Mouse (Mus musculus) forebrain, postnatal 0 days (tissue): ENCODE measurements at regions not wholly inside any gene's neighbourhood (a gene's known extent, or its start where the extent isn't known, plus 50 kb on each side); places are given as distances from the start of the nearest gene placed in this dataset. TPM values are rescaled to one million over a fixed set of nuclear protein-coding genes. Genes with fewer than 3 reads are reported as not detected.

ENCODE experiments used
- ATAC-seq: fragments of 200-750 bp; cut with Nextera tagmentation; 2 replicates; pipeline ENCODE4 v1.8.0; 2017; ENCODE audit warnings: mild to moderate bottlenecking, moderate library complexity
- DNase-seq: peaks from one replicate; pipeline ENCODE4 v3.0.0-alpha.2; 2015
- H3K27ac ChIP-seq: fragments of 300-500 bp; sonication (generic); 2 replicates; pipeline ENCODE4 v1.5.1; 2014; ENCODE audit warnings: low read depth, mild to moderate bottlenecking, antibody characterized with exemption, low read length, moderate library complexity, mixed read lengths
- H3K27me3 ChIP-seq: fragments of 300-500 bp; sonication (generic); 2 replicates; pipeline ENCODE4 v1.6.1; 2014; ENCODE audit warnings: mild to moderate bottlenecking, low read length, mixed read lengths; ENCODE audit not compliant: insufficient read depth
- H3K36me3 ChIP-seq: fragments of 300-500 bp; sonication (generic); 2 replicates; pipeline ENCODE4 v1.6.1; 2014; ENCODE audit warnings: mild to moderate bottlenecking, moderate library complexity; ENCODE audit not compliant: insufficient read depth
- H3K4me1 ChIP-seq: fragments of 300-500 bp; sonication (generic); 2 replicates; pipeline ENCODE4 v1.6.1; 2014; ENCODE audit warnings: antibody characterized with exemption; ENCODE audit not compliant: insufficient read depth
- H3K4me2 ChIP-seq: fragments of 300-500 bp; sonication (generic); 2 replicates; pipeline ENCODE4 v1.6.1; 2014; ENCODE audit warnings: low read depth, mild to moderate bottlenecking, moderate library complexity
- H3K4me3 ChIP-seq: fragments of 300-500 bp; sonication (generic); 2 replicates; pipeline ENCODE4 v1.5.1; 2014; ENCODE audit warnings: low read depth, low read length, mixed read lengths
- H3K9ac ChIP-seq: fragments of 300-500 bp; sonication (generic); 2 replicates; pipeline ENCODE4 v1.6.1; 2014; ENCODE audit warnings: mild to moderate bottlenecking
- H3K9me3 ChIP-seq: fragments of 300-500 bp; sonication (generic); 2 replicates; pipeline ENCODE4 v1.6.1; 2016; ENCODE audit warnings: low read length
- CTCF ChIP-seq: sonication (generic); IDR thresholded peaks from 2 replicates; pipeline ENCODE4 v1.5.1; 2016; ENCODE audit warnings: antibody characterized with exemption, control low read depth, low read depth
- whole genome bisulfite sequencing: fragments of 180-500 bp; shearing (Covaris S2); extraction: QIAGEN DNeasy Blood & Tissue Kit; methylation state at CpG from one replicate; pipeline ENCODE4 v1.1.7; 2014; 5-methylcytosine and 5-hydroxymethylcytosine counted together
- microRNA counts: library from miRNA; unstranded; fragments of <30 nt; microRNA quantifications from one replicate; lab custom pipeline; 2015
- microRNA-seq, 2 experiments: library from miRNA; unstranded; fragments of <30 nt; microRNA quantifications; one replicate each; pipeline ENCODE4; 2016

- DNase-seq (no peak), ATAC-seq (no peak)
- Histone ChIP-seq H3K27ac (no peak overlapping the region), H3K4me3 (no peak overlapping the region), H3K4me2 (no peak overlapping the region), H3K9me3 (no peaks in the 10 kb centered on the region), H3K9ac (no peak overlapping the region), H3K4me1 (no peaks in the 10 kb centered on the region), H3K36me3 (no peaks in the 10 kb centered on the region), H3K27me3 (no peaks in the 10 kb centered on the region)
- WGBS = 88% methylated on average over 2 of the region's 2 CpGs
- no peak for TF ChIP-seq CTCF
Observed at GRCm38 (mm10) chr5:82869264-82869663, 485.7 kb downstream of the Tecrl start.

GRCm38 (mm10) chr5:82864347-82864746 lies 490.6 kb downstream of the Tecrl start:
- Histone ChIP-seq H3K4me1 (no peaks in the 10 kb centered on the region), H3K27me3 (no peaks in the 10 kb centered on the region), H3K9me3 (no peaks in the 10 kb centered on the region), H3K27ac (no peak overlapping the region), H3K36me3 (no peaks in the 10 kb centered on the region), H3K9ac (no peak overlapping the region), H3K4me3 (no peak overlapping the region), H3K4me2 (no peak overlapping the region)
- no peak for ATAC-seq
- WGBS = 93% methylated on average over 1 of the region's 1 CpGs
- no peak for TF ChIP-seq CTCF
- DNase-seq = no peak

DNA sequence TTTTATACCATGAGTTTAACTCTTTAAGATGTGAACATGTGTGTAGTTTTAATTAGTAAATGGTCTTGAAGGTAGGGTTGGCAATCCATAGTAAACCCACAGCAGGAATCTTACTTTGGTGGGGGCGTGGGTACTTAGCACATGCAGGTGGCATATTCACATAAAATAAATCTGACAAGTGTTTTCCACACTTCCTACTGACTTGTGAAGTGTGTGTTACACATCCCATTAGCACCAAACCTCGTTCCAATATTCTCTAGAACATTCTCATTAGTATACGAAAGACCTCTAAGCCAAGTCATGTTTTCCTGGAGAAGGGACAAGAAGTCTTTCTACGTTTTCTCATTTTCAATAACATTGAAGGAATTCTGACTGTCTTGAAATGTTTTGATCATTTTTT lies 529.7 kb downstream of the Tecrl start:
- 51% methylated on average over 4 of the region's 4 CpGs for WGBS
- Histone ChIP-seq H3K4me2 (no peak overlapping the region), H3K27me3 (no peaks in the 10 kb centered on the region), H3K9me3 (no peaks in the 10 kb centered on the region), H3K36me3 (no peaks in the 10 kb centered on the region), H3K27ac (no peak overlapping the region), H3K4me3 (no peak overlapping the region), H3K4me1 (no peaks in the 10 kb centered on the region), H3K9ac (no peak overlapping the region)
- TF ChIP-seq CTCF = no peak
- DNase-seq (peak; percentile 5), ATAC-seq (peak; percentile 64)

DNA sequence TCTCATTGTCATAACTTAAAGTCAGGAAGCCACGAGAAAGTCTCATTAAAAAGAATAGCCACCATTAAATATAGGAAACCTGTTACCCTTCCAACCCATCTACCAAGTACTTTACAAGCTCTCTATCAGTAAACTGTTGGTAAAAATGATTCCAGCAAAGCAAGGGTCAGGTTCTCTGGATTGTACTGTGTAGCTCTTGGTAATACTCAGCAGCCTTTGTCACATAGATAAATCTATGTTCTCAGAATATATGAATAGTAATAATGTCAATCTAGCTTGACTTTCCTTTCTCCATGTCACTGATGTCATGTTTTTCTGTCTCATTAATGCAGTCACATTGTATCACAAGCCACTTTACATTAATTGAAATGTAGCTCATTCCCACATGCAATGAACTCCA lies 561.8 kb downstream of the Tecrl start:
- Histone ChIP-seq H3K4me3 (no peak overlapping the region), H3K27me3 (no peaks in the 10 kb centered on the region), H3K9me3 (no peaks in the 10 kb centered on the region), H3K4me2 (no peak overlapping the region), H3K27ac (no peak overlapping the region), H3K36me3 (no peaks in the 10 kb centered on the region), H3K4me1 (no peaks in the 10 kb centered on the region), H3K9ac (no peak overlapping the region)
- no peak for DNase-seq
- TF ChIP-seq CTCF = no peak
- no peak for ATAC-seq
- 94% methylated on average over 1 of the region's 1 CpGs for WGBS

MicroRNAs encoded in the stretch of these regions (microRNA counts, 519-probe panel; counts per million panel counts)
- not detected for microRNA mmu-miR-1187 (lab: Ali Mortazavi, UCI)

Small RNA genes lying in the stretch of these regions (microRNA-seq; reads per million reads assigned to microRNA genes)
- 0 reads per million in 2 experiments for gene Mir1187
